Mouse (Mus musculus) T-cell, adult 66 days (primary cell): Measurements from ENCODE around the gene Peak1. TPM values are rescaled to one million over a fixed set of nuclear protein-coding genes. Genes with fewer than 3 reads are reported as not detected.

ENCODE experiments used
- total RNA-seq, 2 experiments: library from RNA; stranded (reverse); gene quantifications; 3 replicates in 1 of 2; 4 replicates in 1 of 2; pipeline ENCODE4 v1.2.4; 2023

Gene Peak1
- total RNA-seq: 10 to 100 TPM; 46.6 to 47.0 TPM

GRCm38 (mm10) chr9:56417948-56418737 lies at the start of gene Peak1, which contains the start of gene Hmg20a:
Gene Peak1 (minus strand): TSS chr9:56418067.
Gene Hmg20a (plus strand): TSS chr9:56418609.

GRCm38 (mm10) chr9:56165377-56165776 lies 252.5 kb downstream of the Peak1 start, which contains the start of gene Tspan3:
Gene Tspan3 (minus strand): TSS chr9:56165477.

Other genes with a start within 250 kb of the Peak1 start
- 10 to 100 TPM; 73.7 to 74.3 TPM for gene Hmg20a, start 542 bp upstream of the Peak1 start, total RNA-seq